Mouse (Mus musculus): ENCODE results near the gene Gpr18. TPM values are rescaled to one million over a fixed set of nuclear protein-coding genes. Genes with fewer than 3 reads are reported as not detected.

Gene Gpr18
- polyA plus RNA-seq (2014; fragmentation: Nextera tagmentation; extraction: Ambion mirVana): 0.32 TPM in 1 of 2 replicates, not detected in the other

DNA sequence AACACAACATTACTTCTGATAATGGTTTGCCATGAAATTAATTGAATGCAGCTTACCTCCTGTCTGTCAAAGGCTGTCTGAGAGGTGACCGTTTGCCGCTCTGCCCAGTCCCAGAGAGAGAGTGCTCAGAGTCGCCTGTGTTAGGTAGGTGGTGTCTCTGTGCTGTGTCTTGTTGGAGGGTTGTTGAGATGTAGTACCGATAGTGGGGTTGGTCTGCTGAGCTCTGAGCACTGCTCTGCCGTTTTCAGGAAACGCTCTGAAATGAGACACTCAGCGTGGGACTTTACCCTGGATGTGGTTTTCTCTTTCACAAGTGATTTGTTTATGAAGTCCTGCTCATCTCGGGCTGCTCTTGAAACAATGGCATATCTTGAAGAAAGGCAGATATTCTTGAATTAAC is at the start of gene Gpr18:
TSS of gene Gpr18 (minus strand) at position 161 of the 400 bp plus-strand sequence.
- H3K27ac ChIP-seq (replicated peaks; ENCODE audit: low read depth, low read length): no peak within 1 kb of the TSS
- WGBS: 70% methylated on average over 8 of the region's 8 CpGs
- no peak within 1 kb of the TSS for H3K9ac ChIP-seq (replicated peaks; ENCODE audit: low read length)
- DNase-seq (ENCODE audit: low spot score) (no peak), ATAC-seq (replicated peaks; ENCODE audit: insufficient number of reproducible peaks, low FRiP score, low TSS enrichment, low read depth) (no peak)
- no peaks in the 10 kb centered on the region for H3K4me1 ChIP-seq (ENCODE audit: control insufficient read depth, insufficient read depth, low read length)
- no peaks in the 10 kb centered on the region for H3K9me3 ChIP-seq (replicated peaks; ENCODE audit: control insufficient read depth, low read length)
- H3K36me3 ChIP-seq (replicated peaks; ENCODE audit: control insufficient read depth, insufficient read depth, low read depth, low read length): no peaks in the 10 kb centered on the region; the same call in 1 of the 2 replicates
- no peak within 1 kb of the TSS for H3K4me3 ChIP-seq (ENCODE audit: low read depth, low read length)
- H3K27me3 ChIP-seq (ENCODE audit: control insufficient read depth, insufficient read depth, low read length): no peaks in the 10 kb centered on the region
- no peak within 1 kb of the TSS for H3K4me2 ChIP-seq (ENCODE audit: low read depth, low read length)

DNA sequence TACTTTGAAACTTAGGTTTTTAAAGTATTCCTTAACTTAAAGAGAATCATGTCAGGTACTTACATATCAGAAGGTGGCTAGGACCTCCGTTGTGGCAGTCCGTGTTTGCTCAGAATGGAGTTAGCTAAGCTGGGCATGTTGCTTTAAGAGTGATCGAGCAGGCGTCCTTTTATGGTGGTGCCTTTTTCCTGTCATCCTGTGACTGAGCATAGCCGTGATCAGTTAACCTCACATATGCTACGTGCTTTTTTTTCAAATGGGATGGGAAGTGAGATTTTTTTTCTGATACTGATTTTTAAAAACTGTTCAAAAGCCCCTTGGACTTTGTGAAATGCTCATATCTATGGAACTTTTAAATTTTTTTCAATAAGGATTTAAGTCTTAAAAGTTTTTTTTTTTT is 49.4 kb upstream of the Gpr18 start, which contains the start of gene Gpr183:
TSS of gene Gpr183 (minus strand) at position 206 of the 400 bp plus-strand sequence.
- WGBS: 52% methylated on average over 6 of the region's 6 CpGs
- H3K36me3 ChIP-seq (replicated peaks; ENCODE audit: control insufficient read depth, insufficient read depth, low read depth, low read length): no peaks in the 10 kb centered on the region
- H3K9ac ChIP-seq (replicated peaks; ENCODE audit: low read length): no peak within 1 kb of the TSS
- ATAC-seq (replicated peaks; ENCODE audit: insufficient number of reproducible peaks, low FRiP score, low TSS enrichment, low read depth): no peak
- no peaks in the 10 kb centered on the region for H3K4me1 ChIP-seq (ENCODE audit: control insufficient read depth, insufficient read depth, low read length)
- H3K27ac ChIP-seq (replicated peaks; ENCODE audit: low read depth, low read length): no peak within 1 kb of the TSS
- no peak within 1 kb of the TSS for H3K4me3 ChIP-seq (ENCODE audit: low read depth, low read length)
- H3K4me2 ChIP-seq (ENCODE audit: low read depth, low read length): no peak within 1 kb of the TSS
- no peaks in the 10 kb centered on the region for H3K9me3 ChIP-seq (replicated peaks; ENCODE audit: control insufficient read depth, low read length)
- no peak for DNase-seq (ENCODE audit: low spot score)
- no peaks in the 10 kb centered on the region for H3K27me3 ChIP-seq (ENCODE audit: control insufficient read depth, insufficient read depth, low read length)

DNA sequence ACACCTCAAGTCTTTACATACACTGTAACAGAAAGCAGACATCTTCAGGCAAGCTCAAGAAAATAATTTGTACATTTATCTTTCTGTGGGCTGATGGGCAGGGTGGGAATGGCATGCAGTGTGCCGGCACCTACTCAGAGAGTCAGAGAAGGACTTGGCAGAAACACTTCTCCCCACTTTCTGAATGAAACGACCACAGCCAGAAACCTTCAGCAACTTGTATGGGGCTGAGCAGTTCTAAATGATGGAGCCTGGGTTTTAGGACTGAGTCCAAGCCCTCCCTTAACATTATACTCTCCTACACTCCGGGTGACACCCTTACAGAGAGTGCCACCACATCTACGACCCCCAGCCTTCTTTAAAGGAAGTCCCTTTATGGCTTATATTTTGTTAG is 48.4 kb upstream of the Gpr18 start:
- DNase-seq (ENCODE audit: low spot score): no peak

DNA sequence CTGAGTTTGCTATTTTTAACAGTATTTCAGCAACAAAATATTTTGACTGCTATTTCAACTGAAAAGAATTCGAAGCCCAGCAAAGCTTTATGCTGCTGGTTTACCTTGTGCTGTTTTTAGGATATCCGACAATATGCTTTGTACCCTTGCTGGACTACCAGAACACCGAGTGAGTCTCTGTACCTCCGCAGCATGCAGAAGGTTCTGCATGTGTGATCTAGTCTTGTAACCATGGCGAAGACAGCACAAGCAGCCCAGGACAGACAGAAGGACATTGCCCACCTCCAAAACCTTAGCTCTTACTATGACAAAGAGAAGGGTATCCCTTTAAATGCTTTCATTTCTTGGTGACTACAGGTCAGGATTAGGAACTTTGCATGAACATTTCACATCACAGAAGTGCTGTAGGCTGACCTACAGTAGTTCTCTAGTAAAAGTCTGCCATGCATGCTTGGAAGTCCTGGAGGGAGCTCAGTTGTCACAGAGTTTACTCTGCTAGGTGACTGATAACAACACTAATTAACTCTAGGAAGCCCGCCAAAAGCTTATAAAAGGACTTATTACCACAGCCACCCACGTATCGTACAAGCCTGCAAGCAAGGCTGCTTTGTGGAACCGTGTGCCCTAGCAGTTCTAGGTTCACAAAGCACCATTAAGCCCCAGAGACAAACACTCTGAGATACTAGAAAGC is 47.8 kb upstream of the Gpr18 start:
- DNase-seq (ENCODE audit: low spot score) (no peak), ATAC-seq (replicated peaks; ENCODE audit: insufficient number of reproducible peaks, low FRiP score, low TSS enrichment, low read depth) (no peak)
- Histone ChIP-seq H3K9me3 (replicated peaks; ENCODE audit: control insufficient read depth, low read length) (no peaks in the 10 kb centered on the region), H3K4me1 (ENCODE audit: control insufficient read depth, insufficient read depth, low read length) (no peaks in the 10 kb centered on the region), H3K27ac (replicated peaks; ENCODE audit: low read depth, low read length) (no peak overlapping the region), H3K4me2 (ENCODE audit: low read depth, low read length) (no peak overlapping the region), H3K27me3 (ENCODE audit: control insufficient read depth, insufficient read depth, low read length) (no peaks in the 10 kb centered on the region), H3K9ac (replicated peaks; ENCODE audit: low read length) (no peak overlapping the region), H3K4me3 (ENCODE audit: low read depth, low read length) (no peak overlapping the region), H3K36me3 (replicated peaks; ENCODE audit: control insufficient read depth, insufficient read depth, low read depth, low read length) (no peaks in the 10 kb centered on the region)
- WGBS: 86% methylated on average over 9 of the region's 9 CpGs

More for the DNA sequence above, 48.4 kb upstream of the Gpr18 start:
- 80% methylated on average over 4 of the region's 4 CpGs for WGBS
- Histone ChIP-seq H3K36me3 (replicated peaks; ENCODE audit: control insufficient read depth, insufficient read depth, low read depth, low read length) (no peaks in the 10 kb centered on the region), H3K4me2 (ENCODE audit: low read depth, low read length) (no peak overlapping the region), H3K4me3 (ENCODE audit: low read depth, low read length) (no peak overlapping the region), H3K9me3 (replicated peaks; ENCODE audit: control insufficient read depth, low read length) (no peaks in the 10 kb centered on the region), H3K27ac (replicated peaks; ENCODE audit: low read depth, low read length) (no peak overlapping the region), H3K27me3 (ENCODE audit: control insufficient read depth, insufficient read depth, low read length) (no peaks in the 10 kb centered on the region), H3K9ac (replicated peaks; ENCODE audit: low read length) (no peak overlapping the region), H3K4me1 (ENCODE audit: control insufficient read depth, insufficient read depth, low read length) (no peaks in the 10 kb centered on the region)
- ATAC-seq (replicated peaks; ENCODE audit: insufficient number of reproducible peaks, low FRiP score, low TSS enrichment, low read depth): no peak

DNA sequence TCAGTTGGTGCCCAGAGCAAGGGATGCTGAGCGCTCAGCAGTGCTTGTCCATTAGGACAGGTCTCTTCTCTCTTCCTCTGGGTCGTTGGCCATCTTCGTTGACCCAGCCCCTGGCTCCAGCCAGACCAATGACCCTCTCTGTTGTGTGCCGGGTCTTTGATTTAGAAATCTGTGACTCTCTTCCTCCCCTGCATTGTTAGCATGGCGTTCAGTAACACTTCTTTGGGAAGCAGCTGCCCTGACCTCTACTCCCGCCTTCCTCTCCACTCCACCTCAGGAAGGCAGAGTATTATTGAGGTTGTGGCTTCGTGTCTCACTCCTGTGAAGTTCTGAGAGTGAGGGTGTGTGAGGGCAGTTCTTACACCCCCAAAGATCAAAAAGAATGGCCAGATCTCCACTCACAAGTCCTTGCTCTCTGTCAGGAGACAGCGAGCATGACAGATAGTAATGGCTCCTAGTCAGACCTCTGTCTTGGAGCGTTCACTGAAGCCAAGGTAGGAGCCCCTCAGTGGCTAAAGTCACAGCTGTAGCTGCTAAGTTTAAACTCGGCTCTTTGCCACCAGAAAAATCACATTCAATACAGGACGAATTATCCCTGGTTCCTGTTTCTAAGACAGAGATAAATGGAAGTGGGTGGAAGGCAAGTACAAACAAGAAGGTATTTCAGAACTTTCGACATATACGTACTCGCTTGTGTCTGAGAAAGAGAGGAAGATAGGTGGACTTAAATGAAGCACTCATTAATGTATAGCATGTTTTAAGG is 46.7 kb upstream of the Gpr18 start:
- no peak overlapping the region for H3K27ac ChIP-seq (replicated peaks; ENCODE audit: low read depth, low read length)

DNA sequence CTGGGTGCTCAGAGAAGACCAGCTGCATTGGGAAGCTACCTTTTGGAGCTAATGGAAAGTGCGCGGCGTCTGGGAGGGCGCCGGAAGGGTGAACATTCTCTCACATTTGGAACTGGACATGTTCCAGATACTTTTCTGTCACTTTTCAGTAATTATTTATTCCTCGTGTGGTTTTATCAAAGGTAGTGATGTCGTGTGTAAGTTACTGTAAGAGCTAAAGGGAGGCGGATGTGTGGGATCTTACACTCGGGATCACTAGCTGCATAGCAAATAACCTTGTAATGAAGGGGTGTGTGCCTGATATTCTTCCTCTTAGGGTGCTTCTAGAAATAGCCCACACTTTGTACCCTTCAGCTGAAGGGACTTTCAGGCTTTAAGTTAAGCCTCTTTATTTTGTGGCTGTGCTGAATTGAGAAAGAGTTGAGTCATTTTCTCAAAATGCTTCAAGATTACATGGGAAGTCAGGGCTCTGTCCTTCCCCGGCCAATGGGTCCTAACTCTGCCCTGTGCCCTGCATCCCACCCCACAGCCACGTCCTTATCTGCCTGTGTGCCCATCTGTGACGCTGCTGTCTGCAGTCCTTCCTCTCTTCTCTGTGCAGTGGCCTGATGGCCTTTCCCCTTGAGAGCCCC is 46.0 kb upstream of the Gpr18 start:
- Histone ChIP-seq H3K4me3 (ENCODE audit: low read depth, low read length) (no peak overlapping the region), H3K4me2 (ENCODE audit: low read depth, low read length) (no peak overlapping the region), H3K27me3 (ENCODE audit: control insufficient read depth, insufficient read depth, low read length) (no peaks in the 10 kb centered on the region), H3K27ac (replicated peaks; ENCODE audit: low read depth, low read length) (no peak overlapping the region; the same call in 1 of the 2 replicates), H3K9ac (replicated peaks; ENCODE audit: low read length) (no peak overlapping the region), H3K4me1 (ENCODE audit: control insufficient read depth, insufficient read depth, low read length) (no peaks in the 10 kb centered on the region), H3K9me3 (replicated peaks; ENCODE audit: control insufficient read depth, low read length) (no peaks in the 10 kb centered on the region), H3K36me3 (replicated peaks; ENCODE audit: control insufficient read depth, insufficient read depth, low read depth, low read length) (no peaks in the 10 kb centered on the region)
- DNase-seq (ENCODE audit: low spot score) (no peak), ATAC-seq (replicated peaks; ENCODE audit: insufficient number of reproducible peaks, low FRiP score, low TSS enrichment, low read depth) (no peak)
- 89% methylated on average over 12 of the region's 12 CpGs for WGBS

More for the DNA sequence above, 46.7 kb upstream of the Gpr18 start:
- Histone ChIP-seq H3K4me3 (ENCODE audit: low read depth, low read length) (no peak overlapping the region), H3K27me3 (ENCODE audit: control insufficient read depth, insufficient read depth, low read length) (no peaks in the 10 kb centered on the region), H3K4me1 (ENCODE audit: control insufficient read depth, insufficient read depth, low read length) (no peaks in the 10 kb centered on the region), H3K36me3 (replicated peaks; ENCODE audit: control insufficient read depth, insufficient read depth, low read depth, low read length) (no peaks in the 10 kb centered on the region), H3K9ac (replicated peaks; ENCODE audit: low read length) (no peak overlapping the region), H3K9me3 (replicated peaks; ENCODE audit: control insufficient read depth, low read length) (no peaks in the 10 kb centered on the region), H3K4me2 (ENCODE audit: low read depth, low read length) (no peak overlapping the region)
- DNase-seq (ENCODE audit: low spot score): no peak
- 79% methylated on average over 14 of the region's 14 CpGs for WGBS
- no peak for ATAC-seq (replicated peaks; ENCODE audit: insufficient number of reproducible peaks, low FRiP score, low TSS enrichment, low read depth)

DNA sequence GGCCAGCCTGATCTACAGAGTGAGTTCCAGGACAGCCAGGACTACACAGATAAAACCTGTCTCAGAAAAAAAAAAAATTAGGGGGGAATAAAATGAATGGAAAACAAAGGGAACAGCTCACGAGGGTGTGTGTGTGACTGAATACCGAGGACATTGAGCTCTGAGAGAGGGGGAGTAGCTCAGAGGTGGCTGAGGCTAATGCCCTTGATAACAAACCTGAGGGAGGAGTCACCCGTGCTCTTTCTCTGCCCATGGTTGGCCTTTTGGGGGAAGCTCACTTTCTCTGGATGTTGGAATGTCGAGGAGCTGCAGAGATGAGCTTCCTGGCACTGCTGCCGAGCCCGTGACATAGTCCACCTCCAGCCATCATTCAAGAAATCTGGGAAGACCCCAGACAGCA is 45.4 kb upstream of the Gpr18 start:
- H3K9ac ChIP-seq (replicated peaks; ENCODE audit: low read length): no peak overlapping the region
- H3K9me3 ChIP-seq (replicated peaks; ENCODE audit: control insufficient read depth, low read length): no peaks in the 10 kb centered on the region
- 73% methylated on average over 6 of the region's 6 CpGs for WGBS
- ATAC-seq (replicated peaks; ENCODE audit: insufficient number of reproducible peaks, low FRiP score, low TSS enrichment, low read depth): no peak
- no peaks in the 10 kb centered on the region for H3K27me3 ChIP-seq (ENCODE audit: control insufficient read depth, insufficient read depth, low read length)
- no peak overlapping the region for H3K4me3 ChIP-seq (ENCODE audit: low read depth, low read length)
- DNase-seq (ENCODE audit: low spot score): no peak
- H3K27ac ChIP-seq (replicated peaks; ENCODE audit: low read depth, low read length): no peak overlapping the region; the same call in 1 of the 2 replicates
- no peaks in the 10 kb centered on the region for H3K4me1 ChIP-seq (ENCODE audit: control insufficient read depth, insufficient read depth, low read length)
- H3K36me3 ChIP-seq (replicated peaks; ENCODE audit: control insufficient read depth, insufficient read depth, low read depth, low read length): no peaks in the 10 kb centered on the region
- H3K4me2 ChIP-seq (ENCODE audit: low read depth, low read length): no peak overlapping the region

DNA sequence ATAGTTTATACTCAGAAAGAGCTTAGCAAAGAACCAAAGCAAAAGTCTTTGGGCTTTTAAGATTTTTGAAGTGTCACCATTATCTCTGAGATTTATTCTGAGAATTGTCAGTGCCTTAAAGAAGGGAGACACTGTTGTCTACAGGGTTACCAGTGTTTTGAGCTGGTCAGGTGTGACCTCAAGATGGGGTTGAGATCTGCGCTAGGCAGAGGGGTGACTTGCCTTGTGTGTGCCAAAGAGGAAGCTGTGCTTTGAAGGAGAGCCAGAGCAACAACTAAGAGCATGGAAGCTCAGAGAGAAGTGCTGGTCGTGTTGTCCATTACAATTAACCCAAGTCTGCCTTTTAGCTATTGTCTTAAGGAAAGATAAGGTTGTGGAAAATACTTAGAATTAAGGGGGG is 45.0 kb upstream of the Gpr18 start:
- Histone ChIP-seq H3K27me3 (ENCODE audit: control insufficient read depth, insufficient read depth, low read length) (no peaks in the 10 kb centered on the region), H3K9me3 (replicated peaks; ENCODE audit: control insufficient read depth, low read length) (no peaks in the 10 kb centered on the region), H3K4me3 (ENCODE audit: low read depth, low read length) (no peak overlapping the region), H3K4me2 (ENCODE audit: low read depth, low read length) (no peak overlapping the region), H3K9ac (replicated peaks; ENCODE audit: low read length) (no peak overlapping the region), H3K4me1 (ENCODE audit: control insufficient read depth, insufficient read depth, low read length) (no peaks in the 10 kb centered on the region), H3K27ac (replicated peaks; ENCODE audit: low read depth, low read length) (no peak overlapping the region), H3K36me3 (replicated peaks; ENCODE audit: control insufficient read depth, insufficient read depth, low read depth, low read length) (no peaks in the 10 kb centered on the region)
- ATAC-seq (replicated peaks; ENCODE audit: insufficient number of reproducible peaks, low FRiP score, low TSS enrichment, low read depth) (no peak), DNase-seq (ENCODE audit: low spot score) (no peak)
- WGBS: 81% methylated on average over 2 of the region's 2 CpGs

Measured in embryonic facial prominence, embryonic 11.5 days (tissue).